Mouse (Mus musculus) intestine, embryonic 16.5 days (tissue): ENCODE results near the gene Nlgn2. TPM values are rescaled to one million over a fixed set of nuclear protein-coding genes. Genes with fewer than 3 reads are reported as not detected.
A peak's percentile ranks its signal among the peaks of the same experiment; 100 is the strongest.

Experiments
- ATAC-seq: fragments of 200-750 bp; cut with Nextera tagmentation; 2 replicates; pipeline ENCODE4 v1.8.0; 2017; ENCODE audit warnings: moderate TSS enrichment, moderate library complexity
- H3K27ac ChIP-seq: fragments of 300-500 bp; sonication (generic); 2 replicates; pipeline ENCODE4 v1.5.1; 2014; ENCODE audit warnings: mild to moderate bottlenecking, low read length
- H3K27me3 ChIP-seq: fragments of 300-500 bp; sonication (generic); replicated peaks from 2 replicates; pipeline ENCODE4 v1.6.1; 2014; ENCODE audit warnings: low read length, control low read depth, mixed read lengths; ENCODE audit not compliant: control insufficient read depth, insufficient read depth
- H3K36me3 ChIP-seq: fragments of 300-500 bp; sonication (generic); 2 replicates; pipeline ENCODE4 v1.6.1; 2014; ENCODE audit warnings: low read length, control low read depth; ENCODE audit not compliant: control insufficient read depth, insufficient read depth
- H3K4me1 ChIP-seq: fragments of 300-500 bp; sonication (generic); 2 replicates; pipeline ENCODE4 v1.6.1; 2014; ENCODE audit warnings: low read length, control low read depth, mixed read lengths; ENCODE audit not compliant: control insufficient read depth, insufficient read depth
- H3K4me2 ChIP-seq: fragments of 300-500 bp; sonication (generic); 2 replicates; pipeline ENCODE4 v1.6.1; 2014; ENCODE audit warnings: low read depth, low read length, control low read depth
- H3K4me3 ChIP-seq: fragments of 300-500 bp; sonication (generic); 2 replicates; pipeline ENCODE4 v1.5.1; 2014; ENCODE audit warnings: mild to moderate bottlenecking, low read length
- H3K9ac ChIP-seq: fragments of 300-500 bp; sonication (generic); 2 replicates; pipeline ENCODE4 v1.6.1; 2014; ENCODE audit warnings: low read depth, low read length
- H3K9me3 ChIP-seq: fragments of 300-500 bp; sonication (generic); 2 replicates; pipeline ENCODE4 v1.6.1; 2016; ENCODE audit warnings: low read length, control low read depth; ENCODE audit not compliant: control insufficient read depth
- WGBS: fragments of 180-500 bp; shearing (Covaris S2); extraction: QIAGEN DNeasy Blood & Tissue Kit; methylation state at CpG from one replicate; pipeline ENCODE4 v1.1.7; 2014; 5-methylcytosine and 5-hydroxymethylcytosine counted together
- polyA plus RNA-seq: library from polyadenylated mRNA; unstranded; fragments of >200 nt; fragmentation: Nextera tagmentation; extraction: Ambion mirVana; gene quantifications from 2 replicates; pipeline ENCODE4 v1.2.1, GENCODE M21; 2015

The Nlgn2 gene
- polyA plus RNA-seq, 1 experiment from 2014 or later: 4.1 TPM

GRCm38 (mm10) chr11:69803328-69803727, 34.3 kb downstream of the Nlgn2 start:
- Histone ChIP-seq H3K4me1 (peaks cover 54% of the 10 kb centered on the region), H3K36me3 (no peaks in the 10 kb centered on the region), H3K9me3 (no peaks in the 10 kb centered on the region), H3K9ac (peak overlapping the region; percentile 82), H3K4me2 (peak overlapping the region; percentile 98), H3K27me3 (0 out of 2 replicates have a peak, but pooled peaks cover 5% of the 10 kb centered on the region), H3K4me3 (peak overlapping the region; percentile 64), H3K27ac (peak overlapping the region; percentile 89)
- 2% methylated on average over 12 of the region's 12 CpGs for WGBS
- ATAC-seq: peak; percentile 54

- Histone ChIP-seq H3K27ac (peak overlapping the region; percentile 89), H3K36me3 (no peaks in the 10 kb centered on the region), H3K4me1 (peaks cover 54% of the 10 kb centered on the region), H3K27me3 (0 out of 2 replicates have a peak, but pooled peaks cover 5% of the 10 kb centered on the region), H3K9ac (peak overlapping the region; percentile 82), H3K9me3 (no peaks in the 10 kb centered on the region), H3K4me2 (peak overlapping the region; percentile 98), H3K4me3 (peak overlapping the region; percentile 64)
- under 1% methylated on average over 32 of the region's 33 CpGs for WGBS
- ATAC-seq: peak; percentile 57
Observed at GRCm38 (mm10) chr11:69802648-69803105, 34.9 kb downstream of the Nlgn2 start.

GRCm38 (mm10) chr11:69801379-69801977, 36.1 kb downstream of the Nlgn2 start, which contains the start of gene Fgf11:
Fgf11 (minus strand) TSS chr11:69801857.
- peak within 1 kb of the TSS; percentile 98 for H3K4me2 ChIP-seq
- H3K4me3 ChIP-seq: peak within 1 kb of the TSS; percentile 64
- H3K27ac ChIP-seq: peak within 1 kb of the TSS; percentile 89
- H3K9ac ChIP-seq: peak within 1 kb of the TSS; percentile 82
- H3K4me1 ChIP-seq: peaks cover 54% of the 10 kb centered on the region
- ATAC-seq: no peak
- H3K36me3 ChIP-seq: no peaks in the 10 kb centered on the region
- WGBS: 2% methylated on average over 32 of the region's 33 CpGs
- no peaks in the 10 kb centered on the region for H3K9me3 ChIP-seq
- 0 out of 2 replicates have a peak, but pooled peaks cover 5% of the 10 kb centered on the region for H3K27me3 ChIP-seq

- peak overlapping the region; percentile 63 for H3K27ac ChIP-seq
- ATAC-seq: peak; percentile 6; the same call in 1 of the 2 replicates
- H3K4me1 ChIP-seq: peaks cover 54% of the 10 kb centered on the region
- H3K4me3 ChIP-seq: peak overlapping the region; percentile 64
- 0 out of 2 replicates have a peak, but pooled peaks cover 5% of the 10 kb centered on the region for H3K27me3 ChIP-seq
- no peaks in the 10 kb centered on the region for H3K36me3 ChIP-seq
- 2% methylated on average over 36 of the region's 36 CpGs for WGBS
- H3K9ac ChIP-seq: peak overlapping the region; percentile 73
- H3K4me2 ChIP-seq: peak overlapping the region; percentile 98
- no peaks in the 10 kb centered on the region for H3K9me3 ChIP-seq
Observed at GRCm38 (mm10) chr11:69800392-69801197, 37.0 kb downstream of the Nlgn2 start.

GRCm38 (mm10) chr11:69800138-69800391, 37.5 kb downstream of the Nlgn2 start:
- WGBS: 5% methylated on average over 11 of the region's 11 CpGs
- Histone ChIP-seq H3K36me3 (no peaks in the 10 kb centered on the region), H3K27me3 (0 out of 2 replicates have a peak, but pooled peaks cover 5% of the 10 kb centered on the region), H3K4me1 (peaks cover 54% of the 10 kb centered on the region), H3K4me3 (peak overlapping the region; percentile 64; the same call in 1 of the 2 replicates), H3K9me3 (no peaks in the 10 kb centered on the region), H3K9ac (peak overlapping the region; percentile 73; the same call in 1 of the 2 replicates), H3K4me2 (peak overlapping the region; percentile 98), H3K27ac (no peak overlapping the region)
- ATAC-seq: no peak

GRCm38 (mm10) chr11:69799394-69800137, 38.0 kb downstream of the Nlgn2 start:
- Histone ChIP-seq H3K27me3 (0 out of 2 replicates have a peak, but pooled peaks cover 5% of the 10 kb centered on the region), H3K4me3 (no peak overlapping the region), H3K27ac (no peak overlapping the region), H3K36me3 (no peaks in the 10 kb centered on the region), H3K9me3 (no peaks in the 10 kb centered on the region), H3K4me1 (peaks cover 53% of the 10 kb centered on the region), H3K4me2 (peak overlapping the region; percentile 98), H3K9ac (0 out of 2 replicates have a peak overlapping the region, but pooled peaks have one; percentile 73)
- ATAC-seq: no peak
- 43% methylated on average over 12 of the region's 12 CpGs for WGBS

- no peaks in the 10 kb centered on the region for H3K36me3 ChIP-seq
- H3K4me1 ChIP-seq: peaks cover 38% of the 10 kb centered on the region
- 75% methylated on average over 7 of the region's 7 CpGs for WGBS
- H3K27ac ChIP-seq: no peak overlapping the region
- no peak for ATAC-seq
- H3K27me3 ChIP-seq: 0 out of 2 replicates have a peak, but pooled peaks cover 5% of the 10 kb centered on the region
- H3K9me3 ChIP-seq: no peaks in the 10 kb centered on the region
- no peak overlapping the region for H3K9ac ChIP-seq
- H3K4me3 ChIP-seq: no peak overlapping the region
- H3K4me2 ChIP-seq: no peak overlapping the region
Observed at GRCm38 (mm10) chr11:69797924-69798323, 39.7 kb downstream of the Nlgn2 start.

GRCm38 (mm10) chr11:69795983-69796435, 41.6 kb downstream of the Nlgn2 start:
- H3K27ac ChIP-seq: no peak overlapping the region
- H3K27me3 ChIP-seq: no peaks in the 10 kb centered on the region
- H3K9me3 ChIP-seq: no peaks in the 10 kb centered on the region
- H3K4me2 ChIP-seq: peak overlapping the region; percentile 96
- 3% methylated on average over 13 of the region's 13 CpGs for WGBS
- ATAC-seq: no peak
- no peaks in the 10 kb centered on the region for H3K36me3 ChIP-seq
- peaks cover 20% of the 10 kb centered on the region for H3K4me1 ChIP-seq
- H3K4me3 ChIP-seq: peak overlapping the region; percentile 54
- peak overlapping the region; percentile 62; the same call in 1 of the 2 replicates for H3K9ac ChIP-seq
